Mouse (Mus musculus) liver (tissue): ENCODE results near the gene Taf5.

ENCODE experiments used
- DNase-seq: peaks from one replicate; pipeline ENCODE4 v3.0.0-alpha.2; 2020; ENCODE audit warnings: mixed read lengths

Gene Taf5

GRCm38 (mm10) chr19:47067096-47067882 is at the start of gene Taf5:
TSS of gene Taf5 (plus strand) at chr19:47067746.
- DNase-seq, result peak; percentile 98

DNA sequence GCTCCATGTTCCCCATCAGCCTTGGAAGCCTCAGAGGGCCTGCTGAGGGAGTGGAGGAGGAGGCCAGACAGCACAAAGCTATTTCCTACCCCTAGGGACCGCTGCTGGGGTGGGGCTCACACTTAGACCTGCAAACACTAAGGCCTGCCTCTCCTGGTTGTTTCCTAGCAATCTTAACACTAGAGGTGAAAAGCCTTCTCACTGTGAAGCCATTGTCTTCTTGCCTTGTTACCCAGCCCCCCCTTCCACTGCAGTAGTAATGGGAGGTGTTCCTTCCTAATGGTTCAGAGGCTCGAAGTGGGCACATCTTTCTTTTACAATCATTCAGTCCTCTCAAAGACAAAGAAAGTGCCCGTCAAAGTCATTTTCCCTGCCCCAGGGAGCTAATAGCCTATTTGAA is 49.7 kb upstream of the Taf5 start:
- no peak for DNase-seq

DNA sequence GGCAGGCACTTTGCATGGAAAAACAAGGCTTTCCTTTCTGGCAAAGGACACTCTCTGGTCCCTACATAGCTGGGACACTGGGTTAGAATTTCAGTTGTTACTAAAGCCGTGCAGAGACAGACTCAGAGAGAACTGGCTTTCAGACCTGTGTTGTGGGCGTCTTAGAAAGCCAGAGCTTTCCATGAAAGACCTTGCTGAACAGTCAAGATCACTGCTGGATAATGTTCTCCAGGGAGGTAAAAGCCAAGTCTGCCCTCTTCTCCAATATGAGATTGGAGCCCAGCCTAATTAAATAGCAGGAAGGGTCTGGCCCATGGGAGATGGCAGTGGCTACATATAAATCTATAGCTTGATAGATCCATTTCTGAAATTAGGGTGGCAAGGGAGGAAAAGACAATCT is 49.2 kb upstream of the Taf5 start:
- DNase-seq, result no peak

DNA sequence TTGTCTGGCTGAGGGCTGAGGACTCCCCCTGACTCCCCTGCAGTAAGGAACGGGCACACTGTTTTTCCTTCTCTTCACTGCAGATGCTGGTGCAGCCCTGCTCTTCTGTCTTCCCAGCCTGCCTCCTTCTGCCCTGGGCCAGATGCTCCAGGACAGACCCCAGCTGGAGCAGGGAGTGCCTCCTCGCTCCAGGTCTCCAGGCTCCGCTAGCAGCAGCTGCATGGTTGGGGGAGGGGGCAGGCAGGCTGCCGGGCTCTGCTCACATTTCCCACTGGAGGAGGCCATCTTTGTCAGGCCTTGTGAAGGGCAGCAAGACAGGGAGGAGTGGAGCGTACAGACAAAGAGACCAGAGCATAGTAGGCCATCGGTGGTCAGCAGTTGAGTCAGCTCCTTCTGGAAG is 48.2 kb upstream of the Taf5 start:
- no peak for DNase-seq

GRCm38 (mm10) chr19:47022709-47023108 is 44.8 kb upstream of the Taf5 start:
- no peak for DNase-seq

DNA sequence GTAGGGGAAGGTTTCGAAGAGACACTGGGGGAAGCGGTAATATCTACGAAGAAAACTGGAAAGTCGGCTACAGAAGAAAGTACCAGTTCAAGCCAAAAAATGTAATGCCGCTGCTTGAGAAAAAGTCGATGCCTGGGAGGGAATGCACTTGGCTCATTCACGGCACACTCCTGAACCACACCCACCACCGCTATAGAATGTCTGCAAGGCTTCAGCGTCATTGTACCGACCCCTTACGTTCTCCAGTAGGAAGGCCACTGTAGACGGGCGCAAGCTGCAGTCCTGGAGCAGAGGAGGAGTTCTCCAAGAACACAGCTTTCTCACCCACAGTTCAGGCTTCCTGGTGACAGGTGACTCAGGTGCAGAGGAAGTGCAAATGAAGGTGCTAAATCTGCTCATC is 44.0 kb upstream of the Taf5 start:
- no peak for DNase-seq

GRCm38 (mm10) chr19:47024954-47025353 is 42.6 kb upstream of the Taf5 start:
- DNase-seq, result no peak

GRCm38 (mm10) chr19:47026513-47026912 is 41.0 kb upstream of the Taf5 start:
- DNase-seq, result no peak

DNA sequence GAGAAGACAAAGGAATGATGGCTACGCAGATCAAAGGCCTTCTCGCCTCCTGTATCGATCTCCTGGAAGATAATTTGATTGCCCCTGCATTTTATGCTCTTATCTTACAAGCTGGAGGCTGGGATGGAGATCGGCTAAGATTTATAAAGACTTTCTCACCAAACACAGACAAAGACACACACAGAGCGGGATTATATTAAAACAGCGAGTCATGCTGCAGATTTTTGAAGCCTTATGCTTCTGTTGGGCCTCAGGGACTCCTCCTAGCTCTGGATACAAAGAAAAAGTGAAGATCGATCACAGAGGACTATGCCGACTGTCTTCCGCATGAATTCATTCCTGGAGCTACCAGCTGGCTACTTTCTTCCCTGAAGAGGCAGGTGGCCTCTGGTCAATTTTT is 37.8 kb upstream of the Taf5 start:
- DNase-seq, result no peak

GRCm38 (mm10) chr19:47031770-47032169 is 35.8 kb upstream of the Taf5 start:
- DNase-seq, result no peak

- DNase-seq, result no peak
Measured at GRCm38 (mm10) chr19:47034916-47035315, 32.6 kb upstream of the Taf5 start.

DNA sequence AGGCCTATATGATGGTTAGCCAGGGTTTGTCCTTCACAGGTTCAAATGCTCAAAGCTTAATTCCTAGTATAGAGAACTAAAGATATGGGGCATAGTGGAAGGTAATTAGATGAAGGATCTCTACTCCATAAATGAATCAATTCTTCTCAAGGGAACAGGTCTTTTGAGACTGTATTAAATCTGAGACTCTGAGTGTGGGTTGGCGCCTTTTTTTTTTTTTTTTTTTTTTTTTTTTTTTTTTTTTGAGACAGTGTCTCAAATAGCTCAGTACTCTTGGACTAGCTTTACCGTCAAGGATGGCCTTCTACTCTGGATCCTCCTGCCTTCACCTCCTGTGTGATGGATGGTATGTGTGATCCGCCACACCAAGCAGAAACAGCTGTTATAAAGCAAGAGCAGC is 30.9 kb upstream of the Taf5 start:
- DNase-seq, result no peak

- DNase-seq, result no peak
Measured at GRCm38 (mm10) chr19:47040720-47041473, 26.6 kb upstream of the Taf5 start.

GRCm38 (mm10) chr19:47043608-47044007 is 23.9 kb upstream of the Taf5 start:
- no peak for DNase-seq

DNA sequence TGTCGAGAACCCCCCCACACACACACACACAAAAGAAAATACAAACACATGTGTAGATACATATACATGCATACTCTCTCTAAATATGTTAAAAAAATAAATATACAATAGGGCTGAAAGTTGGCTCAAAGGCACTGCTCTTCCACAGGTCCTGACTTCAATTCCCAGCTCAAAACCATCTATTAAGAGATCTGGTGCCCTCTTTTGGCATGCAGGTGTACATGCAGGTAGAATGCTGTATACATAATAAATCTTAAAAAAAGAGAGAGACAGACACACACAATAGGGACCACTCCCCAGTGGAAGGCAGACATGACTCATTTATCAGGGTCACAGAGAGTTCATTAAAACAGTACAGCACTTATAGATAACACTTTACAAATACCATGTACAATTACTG is 21.2 kb upstream of the Taf5 start:
- no peak for DNase-seq

GRCm38 (mm10) chr19:47047236-47047833 is 20.2 kb upstream of the Taf5 start:
- DNase-seq, result no peak

DNA sequence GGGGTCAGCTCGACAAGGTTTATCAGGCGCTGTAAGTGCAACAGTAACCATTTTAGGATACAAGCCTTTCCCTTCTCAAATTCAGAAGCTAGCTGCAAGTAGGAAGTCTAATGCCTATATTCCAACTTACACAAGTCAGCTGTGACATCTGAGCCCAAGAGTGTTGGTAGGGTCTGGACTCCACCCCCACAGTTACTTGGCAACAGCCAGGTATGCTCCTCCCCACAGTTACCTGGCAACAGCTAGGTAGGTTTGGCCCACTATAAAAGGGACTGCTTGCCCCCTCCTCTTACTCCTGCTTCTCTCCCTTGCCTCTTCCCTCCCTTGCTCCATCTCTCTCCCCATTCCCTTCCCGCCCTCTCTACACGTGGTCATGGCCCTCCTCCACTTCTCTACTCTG is 18.5 kb upstream of the Taf5 start:
- DNase-seq, result no peak

DNA sequence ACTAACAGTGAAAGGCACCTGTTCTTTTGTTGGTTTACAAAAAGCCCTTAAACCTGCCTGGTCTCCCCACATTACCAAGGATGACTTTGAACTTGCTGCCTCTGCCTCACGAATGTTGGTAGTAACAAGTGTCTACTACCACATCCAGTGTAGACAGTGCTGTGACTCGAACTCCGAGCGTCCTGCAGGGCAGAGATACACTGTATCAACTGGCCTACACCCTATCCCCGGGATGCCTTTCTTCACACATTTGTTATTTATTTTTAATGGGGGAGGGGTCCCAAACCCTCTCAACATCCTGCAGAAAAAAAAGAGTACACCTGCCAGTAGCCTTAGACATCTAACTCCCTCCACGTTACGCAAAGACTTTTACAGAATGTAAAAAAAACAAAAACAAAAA is 17.7 kb upstream of the Taf5 start:
- no peak for DNase-seq

DNA sequence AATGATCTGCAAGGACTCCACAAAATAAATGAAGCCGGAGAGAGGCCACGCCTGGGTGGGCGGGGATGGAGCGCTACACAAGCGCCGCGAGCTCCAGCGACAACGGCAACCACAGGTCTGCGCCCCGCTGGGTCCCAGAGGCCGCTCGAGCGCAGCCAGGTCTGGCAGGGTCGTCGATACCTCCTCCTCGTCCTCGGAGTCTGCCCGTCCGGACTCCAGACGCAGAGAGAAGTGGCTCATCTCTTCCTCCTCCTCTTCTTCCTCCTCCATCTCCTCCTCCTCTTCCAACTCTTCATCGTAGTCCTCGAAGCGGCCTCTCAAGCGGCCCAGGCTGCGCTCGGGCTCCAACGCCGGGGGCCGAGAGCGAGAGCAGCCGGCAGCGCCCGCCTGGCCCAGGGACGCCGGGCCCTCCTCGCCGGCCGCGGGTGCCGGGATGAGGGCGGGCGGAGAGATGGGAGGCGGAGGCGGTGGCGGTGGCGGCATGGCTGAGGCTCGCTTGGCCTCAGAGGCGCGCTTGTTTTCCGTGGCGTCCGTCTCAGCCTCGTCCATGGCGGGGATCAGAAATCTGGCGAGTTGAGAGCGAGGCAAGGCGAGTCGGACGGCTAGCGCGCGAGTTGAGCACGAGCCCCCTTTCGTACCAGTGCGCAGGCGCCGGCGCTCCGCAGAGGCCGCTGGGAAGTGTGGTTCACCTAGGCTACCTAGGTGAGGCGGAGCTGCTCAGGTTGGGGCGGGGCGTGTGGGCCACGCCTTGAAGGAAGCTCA is 17.1 kb upstream of the Taf5 start, which contains the start of gene Pcgf6:
Pcgf6 (minus strand) TSS at position 636 of the 762 bp plus-strand sequence.
- peak; percentile 85 for DNase-seq

GRCm38 (mm10) chr19:47052927-47053326 is 14.6 kb upstream of the Taf5 start:
- no peak for DNase-seq

DNA sequence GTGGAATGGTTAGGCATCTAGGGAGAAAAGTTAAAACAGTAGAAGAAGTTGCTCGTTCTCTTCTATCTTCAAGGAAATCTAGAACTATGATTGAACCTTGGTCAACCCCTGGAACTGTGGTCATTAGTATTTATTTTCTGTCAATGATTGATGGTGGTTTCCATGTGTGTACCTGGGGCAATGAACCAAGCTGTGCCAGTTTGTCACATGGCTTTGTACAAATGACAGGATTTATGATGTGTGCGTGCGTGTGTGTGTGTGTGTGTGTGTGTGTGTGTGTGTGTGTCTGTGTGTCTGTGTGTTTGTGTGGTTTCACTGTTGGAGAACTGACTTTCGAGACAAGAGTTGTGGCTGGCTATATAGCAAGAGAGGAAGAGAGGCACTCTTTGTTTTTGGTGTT is 14.1 kb upstream of the Taf5 start:
- no peak for DNase-seq

GRCm38 (mm10) chr19:47057684-47058083 is 9.9 kb upstream of the Taf5 start:
- no peak for DNase-seq

DNA sequence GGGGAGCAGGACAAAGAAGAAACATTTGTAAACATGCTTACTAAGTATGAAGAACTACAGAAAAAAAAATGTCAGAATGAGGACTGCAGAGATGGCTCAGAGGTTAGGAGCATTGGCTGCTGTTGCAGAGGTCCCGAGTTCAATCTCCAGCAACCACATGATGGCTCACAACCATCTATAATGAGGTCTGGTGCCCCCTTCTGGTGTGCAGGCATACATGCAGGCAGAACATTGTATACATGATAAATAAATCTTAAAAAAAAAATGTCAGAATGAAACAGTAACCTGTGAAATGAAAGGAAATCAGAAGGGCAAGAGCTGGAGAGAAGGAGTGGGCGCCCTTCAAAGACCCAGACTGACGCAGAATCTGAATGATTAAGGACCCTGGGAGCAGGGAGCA is 1.7 kb upstream of the Taf5 start:
- DNase-seq, result no peak
